Mouse (Mus musculus): ENCODE data around the gene Tram2.

GRCm38 (mm10) chr1:21072875-21073444 lies 6.1 kb downstream of the Tram2 start:
- TF ChIP-seq CTCF (IDR thresholded peaks at IDR 0.05) = no peak
- TF ChIP-seq EP300 (IDR thresholded peaks at IDR 0.05) = no peak
